Mouse (Mus musculus) neural tube, embryonic 12.5 days (tissue): Measurements from ENCODE around the gene Carns1. TPM values are rescaled to one million over a fixed set of nuclear protein-coding genes. Genes with fewer than 3 reads are reported as not detected.

ENCODE experiments used
- ATAC-seq: fragments of 200-750 bp; cut with Nextera tagmentation; 2 replicates; pipeline ENCODE4 v1.8.0; 2017; ENCODE audit warnings: low read depth, mild to moderate bottlenecking, moderate TSS enrichment, moderate library complexity; ENCODE audit not compliant: low FRiP score
- H3K27ac ChIP-seq: fragments of 300-500 bp; sonication (generic); 2 replicates; pipeline ENCODE4 v1.5.1; 2016
- H3K27me3 ChIP-seq: fragments of 300-500 bp; sonication (generic); replicated peaks from 2 replicates; pipeline ENCODE4 v1.6.1; 2016; ENCODE audit warnings: mild to moderate bottlenecking
- H3K36me3 ChIP-seq: fragments of 300-500 bp; sonication (generic); 2 replicates; pipeline ENCODE4 v1.6.1; 2016; ENCODE audit warnings: mild to moderate bottlenecking
- H3K4me1 ChIP-seq: fragments of 300-500 bp; sonication (generic); 2 replicates; pipeline ENCODE4 v1.6.1; 2016
- H3K4me2 ChIP-seq: fragments of 300-500 bp; sonication (generic); replicated peaks from 2 replicates; pipeline ENCODE4 v1.6.1; 2016; ENCODE audit warnings: mild to moderate bottlenecking
- H3K4me3 ChIP-seq: fragments of 300-500 bp; sonication (generic); 2 replicates; pipeline ENCODE4 v1.5.1; 2016
- H3K9ac ChIP-seq: fragments of 300-500 bp; sonication (generic); 2 replicates; pipeline ENCODE4 v1.6.1; 2016; ENCODE audit warnings: mild to moderate bottlenecking
- H3K9me3 ChIP-seq: fragments of 300-500 bp; sonication (generic); 2 replicates; pipeline ENCODE4 v1.6.1; 2016; ENCODE audit warnings: mild to moderate bottlenecking
- WGBS: fragments of 180-500 bp; shearing (Covaris S2); methylation state at CpG from one replicate; pipeline ENCODE4 v1.1.7; 2016; 5-methylcytosine and 5-hydroxymethylcytosine counted together
- microRNA-seq: library from miRNA; unstranded; fragments of <30 nt; microRNA quantifications from one replicate; pipeline ENCODE4, GENCODE M21; 2017
- polyA plus RNA-seq: library from polyadenylated mRNA; unstranded; fragments of >200 nt; fragmentation: Nextera tagmentation; extraction: Ambion mirVana; gene quantifications from 2 replicates; pipeline ENCODE4 v1.2.1, GENCODE M21; 2016

The Carns1 gene
- polyA plus RNA-seq, 1 experiment from 2014 or later = 4.8 TPM

DNA sequence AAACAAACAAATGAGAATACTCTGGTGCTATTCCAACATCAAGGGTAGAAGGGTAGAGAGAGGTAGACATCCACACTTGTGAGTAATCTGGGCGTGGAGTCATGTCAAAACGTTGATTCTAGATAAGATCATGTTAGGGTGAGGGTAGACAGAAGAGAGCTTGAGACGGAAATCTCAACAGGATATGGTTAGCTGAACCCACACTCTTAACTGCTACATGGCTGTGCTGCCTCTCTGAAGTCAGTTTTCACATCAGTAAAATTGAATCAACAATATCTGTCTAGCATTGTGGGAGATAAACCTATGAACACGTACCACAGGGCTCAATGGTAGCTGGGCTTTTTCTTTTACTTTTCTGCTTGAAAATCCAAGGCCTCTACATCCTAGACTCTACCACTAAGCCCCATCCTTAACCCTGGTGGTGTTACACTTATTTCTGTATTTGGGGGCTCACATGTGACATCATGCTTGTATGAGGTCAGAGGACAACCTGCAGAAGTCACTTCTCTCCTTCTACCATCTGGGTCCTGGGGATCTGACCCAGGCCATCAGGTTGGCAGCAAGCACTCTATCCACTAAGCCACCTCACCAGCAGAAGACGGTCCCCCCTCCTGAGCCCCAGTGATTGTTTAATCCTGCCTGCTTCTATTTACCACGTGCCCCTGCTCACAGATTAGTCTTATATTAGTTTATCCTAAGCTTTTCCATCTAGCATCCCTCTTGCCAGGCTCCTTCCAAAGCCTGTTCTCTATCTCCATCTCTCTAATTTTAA, 55.4 kb downstream of the Carns1 start:
- WGBS = 94% methylated on average over 6 of the region's 6 CpGs
- H3K9ac ChIP-seq = no peak overlapping the region

DNA sequence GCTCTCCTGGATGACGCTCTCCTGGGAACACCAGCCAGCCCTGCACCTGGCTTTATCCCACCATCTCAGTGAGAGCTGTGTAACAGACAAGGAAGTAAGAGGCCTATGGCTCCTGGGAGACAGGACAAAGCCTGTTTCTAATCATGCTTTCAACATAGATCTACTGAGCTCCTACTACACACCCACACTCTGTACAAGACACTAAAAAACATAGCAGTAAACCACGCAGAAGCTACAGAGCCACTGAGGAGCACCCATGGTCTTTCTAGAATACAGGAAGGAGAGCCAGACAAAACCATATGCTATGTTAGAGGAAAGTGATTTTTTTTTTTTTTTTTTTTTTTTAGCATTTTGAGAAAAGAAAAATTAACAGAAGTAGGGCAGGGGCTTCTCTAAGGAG, 56.9 kb downstream of the Carns1 start:
- H3K27me3 ChIP-seq = no peaks in the 10 kb centered on the region
- ATAC-seq = no peak
- H3K4me1 ChIP-seq = peaks cover 5% of the 10 kb centered on the region; the same call in 1 of the 2 replicates
- no peaks in the 10 kb centered on the region for H3K9me3 ChIP-seq
- H3K9ac ChIP-seq = no peak overlapping the region
- H3K27ac ChIP-seq = no peak overlapping the region
- peaks cover 43% of the 10 kb centered on the region for H3K36me3 ChIP-seq
- H3K4me3 ChIP-seq = no peak overlapping the region
- WGBS = 94% methylated on average over 2 of the region's 2 CpGs
- no peak overlapping the region for H3K4me2 ChIP-seq

More for the DNA sequence above, 55.4 kb downstream of the Carns1 start:
- peaks cover 28% of the 10 kb centered on the region for H3K36me3 ChIP-seq
- no peak overlapping the region for H3K27ac ChIP-seq
- peak overlapping the region; percentile 52 for H3K4me2 ChIP-seq
- no peaks in the 10 kb centered on the region for H3K9me3 ChIP-seq
- H3K4me3 ChIP-seq = no peak overlapping the region
- no peak for ATAC-seq
- peaks cover 5% of the 10 kb centered on the region; the same call in 1 of the 2 replicates for H3K4me1 ChIP-seq
- no peaks in the 10 kb centered on the region for H3K27me3 ChIP-seq

DNA sequence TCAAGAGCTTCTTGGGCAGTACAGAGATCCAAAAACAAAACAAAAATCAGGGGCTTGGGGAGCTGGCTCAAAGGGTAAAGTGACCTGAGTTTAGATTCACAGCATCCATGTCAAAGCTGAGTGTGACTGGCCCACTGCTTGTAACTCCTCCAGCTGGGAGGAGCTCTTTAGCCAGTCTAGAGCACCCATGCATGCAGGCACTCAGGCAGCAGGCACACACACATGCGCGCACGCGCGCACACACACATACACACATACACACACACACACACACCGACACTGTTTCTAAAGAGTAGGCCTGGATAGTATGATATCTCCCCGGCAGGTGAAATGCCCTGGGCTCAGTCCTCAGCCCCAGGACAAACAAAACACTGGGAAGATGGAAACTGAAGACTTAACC, 58.3 kb downstream of the Carns1 start:
- no peak overlapping the region for H3K4me3 ChIP-seq
- 95% methylated on average over 7 of the region's 7 CpGs for WGBS

DNA sequence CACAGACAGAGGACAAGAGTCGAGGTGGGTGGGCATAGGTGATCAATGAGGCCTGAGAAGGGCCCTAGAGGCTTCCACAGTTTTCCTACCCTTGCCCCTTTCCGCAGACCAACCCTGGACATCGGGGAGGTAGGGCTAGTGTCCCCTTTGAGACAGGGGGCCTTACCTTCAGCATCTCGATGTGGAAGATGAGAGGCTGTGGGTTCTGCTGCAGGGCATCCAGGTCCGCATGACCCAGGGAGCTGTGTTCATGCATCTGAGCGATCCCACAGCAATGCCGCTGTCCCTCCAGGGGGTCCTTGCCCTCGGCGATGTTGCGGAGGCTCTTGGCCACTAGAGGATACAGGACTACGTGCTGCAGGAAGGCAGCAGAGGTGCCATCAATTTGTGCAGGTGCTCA, 59.5 kb downstream of the Carns1 start:
- Histone ChIP-seq H3K27me3 (no peaks in the 10 kb centered on the region), H3K4me3 (no peak overlapping the region), H3K4me1 (peaks cover 5% of the 10 kb centered on the region; the same call in 1 of the 2 replicates), H3K27ac (no peak overlapping the region), H3K4me2 (no peak overlapping the region), H3K9me3 (no peaks in the 10 kb centered on the region), H3K36me3 (peaks cover 61% of the 10 kb centered on the region), H3K9ac (no peak overlapping the region)
- 84% methylated on average over 11 of the region's 11 CpGs for WGBS
- ATAC-seq = no peak

More for the DNA sequence above, 58.3 kb downstream of the Carns1 start:
- no peak for ATAC-seq
- peaks cover 57% of the 10 kb centered on the region for H3K36me3 ChIP-seq
- H3K4me1 ChIP-seq = peaks cover 5% of the 10 kb centered on the region; the same call in 1 of the 2 replicates
- H3K27me3 ChIP-seq = no peaks in the 10 kb centered on the region
- H3K9ac ChIP-seq = peak overlapping the region; percentile 8; the same call in 1 of the 2 replicates
- H3K27ac ChIP-seq = no peak overlapping the region
- H3K9me3 ChIP-seq = no peaks in the 10 kb centered on the region
- no peak overlapping the region for H3K4me2 ChIP-seq

DNA sequence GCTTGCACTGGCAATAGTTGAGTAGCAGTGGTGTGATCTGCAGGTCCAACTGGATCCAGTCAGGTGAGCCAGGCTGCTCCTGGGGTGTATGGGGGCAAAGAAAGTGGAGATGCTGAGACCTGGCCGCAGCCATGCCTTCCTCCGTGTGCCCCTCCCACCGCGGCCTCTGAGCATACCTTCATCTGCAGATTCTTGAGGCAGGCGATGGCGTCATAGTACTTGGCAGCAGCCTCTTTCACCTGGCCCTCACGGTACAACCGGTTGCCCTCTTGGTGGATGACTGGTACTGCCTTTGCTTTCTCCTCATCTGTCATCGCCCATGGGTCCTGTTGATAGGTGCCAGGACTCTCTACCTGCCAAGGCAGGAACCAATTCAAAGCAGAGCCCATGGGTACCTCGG, 60.1 kb downstream of the Carns1 start:
- no peaks in the 10 kb centered on the region for H3K9me3 ChIP-seq
- H3K4me3 ChIP-seq = no peak overlapping the region
- no peak for ATAC-seq
- H3K27me3 ChIP-seq = no peaks in the 10 kb centered on the region
- no peak overlapping the region for H3K9ac ChIP-seq
- H3K36me3 ChIP-seq = peaks cover 66% of the 10 kb centered on the region
- no peak overlapping the region for H3K27ac ChIP-seq
- H3K4me2 ChIP-seq = no peak overlapping the region
- 95% methylated on average over 10 of the region's 10 CpGs for WGBS
- no peaks in the 10 kb centered on the region for H3K4me1 ChIP-seq

DNA sequence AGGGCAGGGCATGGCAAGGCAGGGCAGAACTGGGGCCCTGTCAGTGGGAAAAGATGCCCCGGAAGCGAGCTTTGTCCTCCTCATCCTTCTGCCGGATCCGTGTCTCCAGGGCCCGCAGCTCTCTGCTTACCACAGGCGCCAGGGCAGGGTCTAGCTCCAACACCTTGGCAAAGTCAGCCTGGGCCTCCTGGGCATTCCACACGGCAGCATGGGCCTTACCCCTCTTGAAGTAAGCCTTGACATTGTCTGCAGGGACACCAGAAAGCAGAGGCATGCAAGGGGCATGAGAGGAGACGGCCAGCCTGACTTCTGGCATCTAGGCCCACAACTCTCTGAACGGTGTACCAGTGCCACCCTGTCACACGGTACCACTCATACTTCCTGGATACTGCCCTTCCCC, 60.7 kb downstream of the Carns1 start:
- Histone ChIP-seq H3K36me3 (peaks cover 68% of the 10 kb centered on the region), H3K4me2 (no peak overlapping the region), H3K9me3 (no peaks in the 10 kb centered on the region), H3K9ac (no peak overlapping the region), H3K27ac (no peak overlapping the region), H3K4me3 (no peak overlapping the region), H3K27me3 (no peaks in the 10 kb centered on the region), H3K4me1 (no peaks in the 10 kb centered on the region)
- ATAC-seq = no peak
- 91% methylated on average over 10 of the region's 10 CpGs for WGBS

Small RNA genes within 50 kb of the gene (microRNA-seq; reads per million reads assigned to microRNA genes)
- not detected for gene Gm26115

Other genes starting within 250 kb of the Carns1 start
- 0.84 and 0.87 TPM in 2 replicates for gene Aldh3b1, start 245.7 kb downstream of the Carns1 start, polyA plus RNA-seq
- 8.4 and 11.1 TPM in 2 replicates for gene Unc93b1, start 240.3 kb downstream of the Carns1 start, polyA plus RNA-seq
- not detected in 2 replicates for gene Aldh3b3, start 216.8 kb downstream of the Carns1 start, polyA plus RNA-seq
- 0.65 and 0.68 TPM in 2 replicates for gene Aldh3b2, start 203.2 kb downstream of the Carns1 start, polyA plus RNA-seq
- 2.8 and 3.2 TPM in 2 replicates for gene Acy3, start 188.9 kb downstream of the Carns1 start, polyA plus RNA-seq
- not detected in 2 replicates for gene Tbx10, start 182.7 kb downstream of the Carns1 start, polyA plus RNA-seq
- 20.6 and 22.8 TPM in 2 replicates for gene Nudt8, start 174.9 kb downstream of the Carns1 start, polyA plus RNA-seq
- 4.3 TPM in 2 replicates for gene Gm49405, start 174.9 kb downstream of the Carns1 start, polyA plus RNA-seq
- gene Doc2g, start 172.2 kb downstream of the Carns1 start, polyA plus RNA-seq = 4.5 and 6.0 TPM in 2 replicates
- gene Ndufv1, start 162.7 kb downstream of the Carns1 start, polyA plus RNA-seq = 201 and 209 TPM in 2 replicates
- gene Gstp1, start 137.5 kb downstream of the Carns1 start, polyA plus RNA-seq = 349 and 353 TPM in 2 replicates
- gene Gstp2, start 129.5 kb downstream of the Carns1 start, polyA plus RNA-seq = 1.8 and 2.8 TPM in 2 replicates
- not detected in 2 replicates for gene Gstp3, start 115.9 kb downstream of the Carns1 start, polyA plus RNA-seq
- not detected in 2 replicates for gene Cabp2, start 93.9 kb downstream of the Carns1 start, polyA plus RNA-seq
- 73.6 and 75.9 TPM in 2 replicates for gene Cdk2ap2, start 78.3 kb downstream of the Carns1 start, polyA plus RNA-seq
- gene Pitpnm1, start 75.5 kb downstream of the Carns1 start, polyA plus RNA-seq = 26.2 and 27.8 TPM in 2 replicates
- 67.3 and 69.4 TPM in 2 replicates for gene Aip, start 49.6 kb downstream of the Carns1 start, polyA plus RNA-seq
- not detected in 2 replicates for gene Gpr152, start 35.7 kb downstream of the Carns1 start, polyA plus RNA-seq
- 0.13 and 0.19 TPM in 2 replicates for gene Cabp4, start 31.4 kb downstream of the Carns1 start, polyA plus RNA-seq
- 128 and 131 TPM in 2 replicates for gene Coro1b, start 26.9 kb downstream of the Carns1 start, polyA plus RNA-seq
- 0.92 and 0.94 TPM in 2 replicates for gene Ptprcap, start 21.9 kb downstream of the Carns1 start, polyA plus RNA-seq
- gene Rps6kb2, start 12.1 kb downstream of the Carns1 start, polyA plus RNA-seq = 62.3 and 71.7 TPM in 2 replicates
- 1.1 and 1.4 TPM in 2 replicates for gene Tbc1d10c, start 15.8 kb upstream of the Carns1 start, polyA plus RNA-seq
- 753 and 767 TPM in 2 replicates for gene Ppp1ca, start 16.6 kb upstream of the Carns1 start, polyA plus RNA-seq
- 25.9 and 34.0 TPM in 2 replicates for gene Rad9a, start 26.2 kb upstream of the Carns1 start, polyA plus RNA-seq
- gene Clcf1, start 38.8 kb upstream of the Carns1 start, polyA plus RNA-seq = 0.87 and 0.95 TPM in 2 replicates
- gene AC109138.7, start 38.9 kb upstream of the Carns1 start, polyA plus RNA-seq = not detected in 2 replicates
- 18.7 and 19.8 TPM in 2 replicates for gene Pold4, start 56.4 kb upstream of the Carns1 start, polyA plus RNA-seq
- gene Ssh3, start 93.7 kb upstream of the Carns1 start, polyA plus RNA-seq = 5.9 and 7.0 TPM in 2 replicates
- 18.5 and 19.0 TPM in 2 replicates for gene Ankrd13d, start 107.7 kb upstream of the Carns1 start, polyA plus RNA-seq
- gene Grk2, start 130.7 kb upstream of the Carns1 start, polyA plus RNA-seq = 19.7 and 21.2 TPM in 2 replicates
- gene Kdm2a, start 222.8 kb upstream of the Carns1 start, polyA plus RNA-seq = 49.6 and 51.7 TPM in 2 replicates